Mouse (Mus musculus): ENCODE measurements at regions not wholly inside any gene's neighbourhood (a gene's known extent, or its start where the extent isn't known, plus 50 kb on each side); places are given as distances from the start of the nearest gene placed in this dataset.

GRCm38 (mm10) chr3:147041201-147041600 lies 189.0 kb downstream of the Ttll7 start:
- DNase-seq (ENCODE audit: low spot score) (no peak), ATAC-seq (ENCODE audit: low FRiP score) (no peak)
- Histone ChIP-seq H3K27me3 (ENCODE audit: control insufficient read depth, insufficient read depth, low read length) (no peaks in the 10 kb centered on the region), H3K4me3 (replicated peaks; ENCODE audit: low read length) (no peak overlapping the region), H3K4me1 (replicated peaks; ENCODE audit: control insufficient read depth, insufficient read depth, low read length) (no peaks in the 10 kb centered on the region), H3K9ac (no peak overlapping the region), H3K27ac (no peak overlapping the region), H3K36me3 (replicated peaks; ENCODE audit: control insufficient read depth, insufficient read depth) (no peaks in the 10 kb centered on the region), H3K9me3 (ENCODE audit: control insufficient read depth, low read length) (no peaks in the 10 kb centered on the region), H3K4me2 (replicated peaks) (no peak overlapping the region)
- 92% methylated on average over 4 of the region's 4 CpGs for WGBS

GRCm38 (mm10) chr3:147042911-147043310 lies 190.7 kb downstream of the Ttll7 start:
- 85% methylated on average over 3 of the region's 3 CpGs for WGBS
- Histone ChIP-seq H3K4me2 (replicated peaks) (no peak overlapping the region), H3K9me3 (ENCODE audit: control insufficient read depth, low read length) (no peaks in the 10 kb centered on the region), H3K27me3 (ENCODE audit: control insufficient read depth, insufficient read depth, low read length) (no peaks in the 10 kb centered on the region), H3K4me3 (replicated peaks; ENCODE audit: low read length) (no peak overlapping the region), H3K27ac (no peak overlapping the region), H3K36me3 (replicated peaks; ENCODE audit: control insufficient read depth, insufficient read depth) (no peaks in the 10 kb centered on the region), H3K4me1 (replicated peaks; ENCODE audit: control insufficient read depth, insufficient read depth, low read length) (no peaks in the 10 kb centered on the region), H3K9ac (no peak overlapping the region)
- ATAC-seq (ENCODE audit: low FRiP score) (no peak), DNase-seq (ENCODE audit: low spot score) (no peak)

- no peaks in the 10 kb centered on the region for H3K4me1 ChIP-seq (replicated peaks; ENCODE audit: control insufficient read depth, insufficient read depth, low read length)
- H3K9me3 ChIP-seq (ENCODE audit: control insufficient read depth, low read length): no peaks in the 10 kb centered on the region
- H3K4me2 ChIP-seq (replicated peaks): no peak overlapping the region
- no peak overlapping the region for H3K4me3 ChIP-seq (replicated peaks; ENCODE audit: low read length)
- ATAC-seq (ENCODE audit: low FRiP score) (no peak), DNase-seq (ENCODE audit: low spot score) (no peak)
- WGBS: 76% methylated on average over 2 of the region's 2 CpGs
- no peaks in the 10 kb centered on the region for H3K36me3 ChIP-seq (replicated peaks; ENCODE audit: control insufficient read depth, insufficient read depth)
- H3K27ac ChIP-seq: no peak overlapping the region
- no peaks in the 10 kb centered on the region for H3K27me3 ChIP-seq (ENCODE audit: control insufficient read depth, insufficient read depth, low read length)
- no peak overlapping the region for H3K9ac ChIP-seq
Measured at GRCm38 (mm10) chr3:147046634-147047033, 194.5 kb downstream of the Ttll7 start.

GRCm38 (mm10) chr3:147054157-147054838 lies 202.1 kb downstream of the Ttll7 start:
- Histone ChIP-seq H3K9me3 (ENCODE audit: control insufficient read depth, low read length) (no peaks in the 10 kb centered on the region), H3K4me3 (replicated peaks; ENCODE audit: low read length) (no peak overlapping the region), H3K4me2 (replicated peaks) (no peak overlapping the region), H3K27me3 (ENCODE audit: control insufficient read depth, insufficient read depth, low read length) (no peaks in the 10 kb centered on the region), H3K4me1 (replicated peaks; ENCODE audit: control insufficient read depth, insufficient read depth, low read length) (no peaks in the 10 kb centered on the region), H3K9ac (no peak overlapping the region), H3K36me3 (replicated peaks; ENCODE audit: control insufficient read depth, insufficient read depth) (no peaks in the 10 kb centered on the region), H3K27ac (no peak overlapping the region)
- ATAC-seq (ENCODE audit: low FRiP score) (no peak), DNase-seq (ENCODE audit: low spot score) (no peak)
- WGBS: 81% methylated on average over 8 of the region's 8 CpGs

- ATAC-seq (ENCODE audit: low FRiP score) (no peak), DNase-seq (ENCODE audit: low spot score) (no peak)
- no peak overlapping the region for H3K9ac ChIP-seq
- H3K36me3 ChIP-seq (replicated peaks; ENCODE audit: control insufficient read depth, insufficient read depth): no peaks in the 10 kb centered on the region
- no peaks in the 10 kb centered on the region for H3K4me1 ChIP-seq (replicated peaks; ENCODE audit: control insufficient read depth, insufficient read depth, low read length)
- no peak overlapping the region for H3K4me3 ChIP-seq (replicated peaks; ENCODE audit: low read length)
- no peaks in the 10 kb centered on the region for H3K9me3 ChIP-seq (ENCODE audit: control insufficient read depth, low read length)
- H3K27ac ChIP-seq: no peak overlapping the region
- no peak overlapping the region for H3K4me2 ChIP-seq (replicated peaks)
- H3K27me3 ChIP-seq (ENCODE audit: control insufficient read depth, insufficient read depth, low read length): no peaks in the 10 kb centered on the region
- 82% methylated on average over 3 of the region's 3 CpGs for WGBS
Measured at GRCm38 (mm10) chr3:147057874-147058273, 205.7 kb downstream of the Ttll7 start.

GRCm38 (mm10) chr3:147060659-147061058 lies 208.5 kb downstream of the Ttll7 start:
- Histone ChIP-seq H3K9ac (no peak overlapping the region), H3K27me3 (ENCODE audit: control insufficient read depth, insufficient read depth, low read length) (no peaks in the 10 kb centered on the region), H3K9me3 (ENCODE audit: control insufficient read depth, low read length) (no peaks in the 10 kb centered on the region), H3K27ac (no peak overlapping the region), H3K4me3 (replicated peaks; ENCODE audit: low read length) (no peak overlapping the region), H3K4me1 (replicated peaks; ENCODE audit: control insufficient read depth, insufficient read depth, low read length) (peaks cover 7% of the 10 kb centered on the region; the same call in 1 of the 2 replicates), H3K4me2 (replicated peaks) (no peak overlapping the region), H3K36me3 (replicated peaks; ENCODE audit: control insufficient read depth, insufficient read depth) (no peaks in the 10 kb centered on the region)
- DNase-seq (ENCODE audit: low spot score) (no peak), ATAC-seq (ENCODE audit: low FRiP score) (no peak)
- 83% methylated on average over 8 of the region's 8 CpGs for WGBS

- Histone ChIP-seq H3K36me3 (replicated peaks; ENCODE audit: control insufficient read depth, insufficient read depth) (no peaks in the 10 kb centered on the region), H3K9me3 (ENCODE audit: control insufficient read depth, low read length) (no peaks in the 10 kb centered on the region), H3K27ac (no peak overlapping the region), H3K4me3 (replicated peaks; ENCODE audit: low read length) (no peak overlapping the region), H3K27me3 (ENCODE audit: control insufficient read depth, insufficient read depth, low read length) (no peaks in the 10 kb centered on the region), H3K4me1 (replicated peaks; ENCODE audit: control insufficient read depth, insufficient read depth, low read length) (peaks cover 7% of the 10 kb centered on the region; the same call in 1 of the 2 replicates), H3K9ac (no peak overlapping the region), H3K4me2 (replicated peaks) (no peak overlapping the region)
- no peak for ATAC-seq (ENCODE audit: low FRiP score)
- 95% methylated on average over 7 of the region's 7 CpGs for WGBS
- no peak for DNase-seq (ENCODE audit: low spot score)
Measured at GRCm38 (mm10) chr3:147062451-147062850, 210.3 kb downstream of the Ttll7 start.

- Histone ChIP-seq H3K9me3 (ENCODE audit: control insufficient read depth, low read length) (no peaks in the 10 kb centered on the region), H3K9ac (no peak overlapping the region), H3K27ac (peak overlapping the region; percentile 4; the same call in 1 of the 2 replicates), H3K4me1 (replicated peaks; ENCODE audit: control insufficient read depth, insufficient read depth, low read length) (peaks cover 7% of the 10 kb centered on the region; the same call in 1 of the 2 replicates), H3K36me3 (replicated peaks; ENCODE audit: control insufficient read depth, insufficient read depth) (no peaks in the 10 kb centered on the region), H3K27me3 (ENCODE audit: control insufficient read depth, insufficient read depth, low read length) (no peaks in the 10 kb centered on the region), H3K4me3 (replicated peaks; ENCODE audit: low read length) (no peak overlapping the region), H3K4me2 (replicated peaks) (no peak overlapping the region)
- peak; percentile 84; the same call in 1 of the 2 replicates for ATAC-seq (ENCODE audit: low FRiP score)
- 54% methylated on average over 16 of the region's 16 CpGs for whole genome bisulfite sequencing
- no peak for DNase-seq (ENCODE audit: low spot score)
Measured at GRCm38 (mm10) chr3:147063578-147064442, 211.6 kb downstream of the Ttll7 start.

GRCm38 (mm10) chr3:147064443-147064868 lies 212.3 kb downstream of the Ttll7 start:
- Histone ChIP-seq H3K4me1 (replicated peaks; ENCODE audit: control insufficient read depth, insufficient read depth, low read length) (peaks cover 7% of the 10 kb centered on the region; the same call in 1 of the 2 replicates), H3K36me3 (replicated peaks; ENCODE audit: control insufficient read depth, insufficient read depth) (no peaks in the 10 kb centered on the region), H3K4me2 (replicated peaks) (no peak overlapping the region), H3K9ac (no peak overlapping the region), H3K27me3 (ENCODE audit: control insufficient read depth, insufficient read depth, low read length) (no peaks in the 10 kb centered on the region), H3K27ac (peak overlapping the region; percentile 4; the same call in 1 of the 2 replicates), H3K9me3 (ENCODE audit: control insufficient read depth, low read length) (no peaks in the 10 kb centered on the region), H3K4me3 (replicated peaks; ENCODE audit: low read length) (no peak overlapping the region)
- ATAC-seq (ENCODE audit: low FRiP score) (peak; percentile 41; the same call in 1 of the 2 replicates), DNase-seq (ENCODE audit: low spot score) (no peak)
- whole genome bisulfite sequencing: 58% methylated on average over 3 of the region's 3 CpGs
